Mouse (Mus musculus) midbrain, embryonic 15.5 days (tissue): ENCODE measurements at regions not wholly inside any gene's neighbourhood (a gene's known extent, or its start where the extent isn't known, plus 50 kb on each side); places are given as distances from the start of the nearest gene placed in this dataset.
"Not testable (repeated sequence)": the region's sequence is repeated elsewhere in the genome, so short reads cannot be mapped to it uniquely, and the experiment has no call there.

Experiments used
- ATAC-seq: fragments of 200-750 bp; cut with Nextera tagmentation; replicated peaks from 2 replicates; pipeline ENCODE4 v1.8.0; 2017; ENCODE audit warnings: moderate TSS enrichment
- H3K27ac ChIP-seq: fragments of 300-500 bp; sonication (generic); 2 replicates; pipeline ENCODE4 v1.5.1; 2015; ENCODE audit warnings: mild to moderate bottlenecking, inconsistent platforms
- H3K27me3 ChIP-seq: fragments of 300-500 bp; sonication (generic); replicated peaks from 2 replicates; pipeline ENCODE4 v1.6.1; 2015; ENCODE audit warnings: inconsistent platforms
- H3K36me3 ChIP-seq: fragments of 300-500 bp; sonication (generic); replicated peaks from 2 replicates; pipeline ENCODE4 v1.6.1; 2015; ENCODE audit warnings: inconsistent platforms
- H3K4me1 ChIP-seq: fragments of 300-500 bp; sonication (generic); 2 replicates; pipeline ENCODE4 v1.6.1; 2015; ENCODE audit warnings: inconsistent platforms
- H3K4me2 ChIP-seq: fragments of 300-500 bp; sonication (generic); 2 replicates; pipeline ENCODE4 v1.6.1; 2015; ENCODE audit warnings: inconsistent platforms, mild to moderate bottlenecking, moderate library complexity
- H3K4me3 ChIP-seq: fragments of 300-500 bp; sonication (generic); 2 replicates; pipeline ENCODE4 v1.5.1; 2015; ENCODE audit warnings: mild to moderate bottlenecking, inconsistent platforms
- H3K9ac ChIP-seq: fragments of 300-500 bp; sonication (generic); 2 replicates; pipeline ENCODE4 v1.6.1; 2015; ENCODE audit warnings: mild to moderate bottlenecking, inconsistent platforms
- H3K9me3 ChIP-seq: fragments of 300-500 bp; sonication (generic); 2 replicates; pipeline ENCODE4 v1.6.1; 2016; ENCODE audit warnings: inconsistent platforms
- WGBS: fragments of 180-500 bp; shearing (Covaris S2); methylation state at CpG from one replicate; pipeline ENCODE4 v1.1.7; 2015; ENCODE audit warnings: mixed read lengths; 5-methylcytosine and 5-hydroxymethylcytosine counted together

GRCm38 (mm10) chr16:93311644-93312043 is 292.2 kb downstream of the Setd4 start:
- no peak for ATAC-seq
- no peak overlapping the region for H3K4me2 ChIP-seq
- H3K4me3 ChIP-seq = no peak overlapping the region
- H3K9me3 ChIP-seq = no peaks in the 10 kb centered on the region
- no peaks in the 10 kb centered on the region for H3K27me3 ChIP-seq
- H3K36me3 ChIP-seq = no peaks in the 10 kb centered on the region
- H3K27ac ChIP-seq = no peak overlapping the region
- H3K9ac ChIP-seq = no peak overlapping the region
- WGBS = 80% methylated on average over 12 of the region's 12 CpGs
- H3K4me1 ChIP-seq = no peaks in the 10 kb centered on the region

GRCm38 (mm10) chr16:93308666-93309360 is 295.1 kb downstream of the Setd4 start:
- Histone ChIP-seq H3K4me2 (no peak overlapping the region), H3K27ac (no peak overlapping the region), H3K9ac (no peak overlapping the region), H3K4me1 (no peaks in the 10 kb centered on the region), H3K4me3 (no peak overlapping the region), H3K27me3 (no peaks in the 10 kb centered on the region), H3K9me3 (no peaks in the 10 kb centered on the region), H3K36me3 (no peaks in the 10 kb centered on the region)
- no peak for ATAC-seq
- WGBS = 88% methylated on average over 2 of the region's 2 CpGs

- Histone ChIP-seq H3K4me3 (no peak overlapping the region), H3K27me3 (no peaks in the 10 kb centered on the region), H3K9me3 (no peaks in the 10 kb centered on the region), H3K4me2 (no peak overlapping the region), H3K36me3 (no peaks in the 10 kb centered on the region), H3K4me1 (no peaks in the 10 kb centered on the region), H3K27ac (no peak overlapping the region), H3K9ac (no peak overlapping the region)
- WGBS = 94% methylated on average over 18 of the region's 18 CpGs
- ATAC-seq = no peak
Observed at GRCm38 (mm10) chr16:93306951-93307350, 296.9 kb downstream of the Setd4 start.

DNA sequence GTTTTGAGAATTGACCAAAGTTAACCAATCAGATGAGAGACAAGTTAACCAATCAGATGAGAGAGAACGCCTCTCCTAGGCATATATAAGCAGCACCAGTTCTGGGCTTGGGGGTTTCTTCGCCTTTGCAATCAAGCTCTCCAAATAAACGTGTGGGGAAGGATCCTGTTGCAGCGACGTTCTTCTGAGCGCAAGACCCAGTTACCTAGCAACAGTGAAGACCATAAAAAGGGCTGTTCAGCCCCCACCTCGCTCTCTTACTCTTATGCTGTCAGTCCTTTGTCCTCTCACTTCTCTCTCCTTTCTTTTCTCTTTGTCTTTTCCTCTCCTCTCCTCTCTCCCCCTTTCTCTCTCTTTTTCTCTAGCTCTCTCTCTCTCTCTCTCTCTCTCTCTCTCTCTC is 297.7 kb downstream of the Setd4 start:
- not testable (repeated sequence) for H3K9me3 ChIP-seq, H3K9ac ChIP-seq, H3K36me3 ChIP-seq, ATAC-seq, H3K27ac ChIP-seq, H3K27me3 ChIP-seq, H3K4me1 ChIP-seq, H3K4me2 ChIP-seq, H3K4me3 ChIP-seq
- WGBS = 45% methylated on average over 7 of the region's 7 CpGs

GRCm38 (mm10) chr16:93294430-93294829 is 309.4 kb downstream of the Setd4 start:
- Histone ChIP-seq H3K4me2 (no peak overlapping the region), H3K4me3 (no peak overlapping the region), H3K27ac (no peak overlapping the region), H3K9ac (no peak overlapping the region), H3K27me3 (no peaks in the 10 kb centered on the region), H3K4me1 (no peaks in the 10 kb centered on the region), H3K9me3 (no peaks in the 10 kb centered on the region), H3K36me3 (no peaks in the 10 kb centered on the region)
- 45% methylated on average over 5 of the region's 5 CpGs for WGBS
- ATAC-seq = no peak

- H3K9ac ChIP-seq = no peak overlapping the region
- no peaks in the 10 kb centered on the region for H3K36me3 ChIP-seq
- no peak for ATAC-seq
- no peak overlapping the region for H3K4me3 ChIP-seq
- no peak overlapping the region for H3K4me2 ChIP-seq
- H3K9me3 ChIP-seq = no peaks in the 10 kb centered on the region
- no peak overlapping the region for H3K27ac ChIP-seq
- no peaks in the 10 kb centered on the region for H3K4me1 ChIP-seq
- WGBS = 29% methylated on average over 13 of the region's 13 CpGs
- no peaks in the 10 kb centered on the region for H3K27me3 ChIP-seq
Observed at GRCm38 (mm10) chr16:93292965-93293653, 310.8 kb downstream of the Setd4 start.

DNA sequence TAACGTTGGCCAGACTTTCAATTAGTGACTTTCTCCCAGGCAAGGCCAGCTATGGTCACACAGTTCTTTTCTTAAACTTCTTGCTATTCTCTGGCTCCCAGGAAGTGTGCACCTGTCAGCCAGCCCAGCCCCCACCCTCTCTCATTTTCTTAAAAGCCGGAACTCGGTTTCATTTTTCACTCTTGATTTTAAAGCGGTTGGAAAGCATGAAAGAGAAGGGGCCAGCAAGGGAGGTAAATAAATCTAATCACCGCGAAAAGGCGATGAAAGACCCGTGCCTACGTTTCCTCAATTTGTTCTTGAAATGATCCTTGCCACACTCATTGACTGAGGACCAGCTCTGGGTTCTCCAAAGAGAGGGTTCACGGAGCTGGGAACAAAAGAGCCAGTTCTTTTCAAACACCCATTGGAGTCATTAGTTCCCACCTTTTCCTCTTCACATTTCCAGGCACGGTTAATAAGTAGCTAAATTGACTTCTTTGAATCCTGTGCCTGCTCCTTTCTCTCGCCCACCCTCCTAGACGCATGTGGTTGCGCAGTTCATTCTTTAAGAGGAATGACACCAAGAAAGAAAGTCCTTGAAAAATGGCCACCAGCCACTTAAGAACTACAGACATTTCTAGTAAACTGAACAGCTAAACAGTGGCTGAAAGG is 311.6 kb downstream of the Setd4 start:
- Histone ChIP-seq H3K27ac (no peak overlapping the region), H3K9ac (no peak overlapping the region), H3K4me1 (no peaks in the 10 kb centered on the region), H3K4me2 (no peak overlapping the region), H3K4me3 (no peak overlapping the region), H3K27me3 (no peaks in the 10 kb centered on the region), H3K36me3 (no peaks in the 10 kb centered on the region), H3K9me3 (no peaks in the 10 kb centered on the region)
- 33% methylated on average over 14 of the region's 14 CpGs for WGBS
- no peak for ATAC-seq

DNA sequence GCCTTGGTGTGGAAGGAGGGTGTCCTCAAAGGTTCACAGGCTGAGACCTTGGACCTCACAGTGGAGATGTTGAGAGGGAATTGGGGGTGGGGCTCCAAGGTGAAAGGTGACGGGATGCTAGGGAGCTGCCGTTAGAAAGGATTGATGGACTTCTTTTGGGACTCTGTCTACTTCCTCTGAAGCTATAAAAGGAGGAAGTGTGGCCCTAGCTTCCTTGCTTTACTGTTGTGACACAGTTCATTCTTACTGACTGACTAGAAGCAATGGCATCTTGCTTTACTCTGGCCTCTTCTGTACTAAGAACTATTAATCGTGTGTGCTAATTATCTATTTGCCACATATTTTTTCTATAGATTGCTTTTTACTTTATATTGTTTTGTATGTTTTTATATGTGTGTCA is 315.8 kb downstream of the Setd4 start:
- no peak overlapping the region for H3K4me3 ChIP-seq
- no peak overlapping the region for H3K9ac ChIP-seq
- no peaks in the 10 kb centered on the region for H3K36me3 ChIP-seq
- no peak overlapping the region for H3K4me2 ChIP-seq
- no peak overlapping the region for H3K27ac ChIP-seq
- ATAC-seq = no peak
- H3K27me3 ChIP-seq = no peaks in the 10 kb centered on the region
- no peaks in the 10 kb centered on the region for H3K9me3 ChIP-seq
- 78% methylated on average over 3 of the region's 3 CpGs for WGBS
- H3K4me1 ChIP-seq = no peaks in the 10 kb centered on the region

- Histone ChIP-seq H3K4me2 (no peak overlapping the region), H3K4me3 (no peak overlapping the region), H3K27me3 (no peaks in the 10 kb centered on the region), H3K36me3 (no peaks in the 10 kb centered on the region), H3K9me3 (no peaks in the 10 kb centered on the region), H3K4me1 (no peaks in the 10 kb centered on the region), H3K27ac (no peak overlapping the region), H3K9ac (no peak overlapping the region)
- no peak for ATAC-seq
- 84% methylated on average over 2 of the region's 2 CpGs for WGBS
Observed at GRCm38 (mm10) chr16:93287520-93287919, 316.3 kb downstream of the Setd4 start.

DNA sequence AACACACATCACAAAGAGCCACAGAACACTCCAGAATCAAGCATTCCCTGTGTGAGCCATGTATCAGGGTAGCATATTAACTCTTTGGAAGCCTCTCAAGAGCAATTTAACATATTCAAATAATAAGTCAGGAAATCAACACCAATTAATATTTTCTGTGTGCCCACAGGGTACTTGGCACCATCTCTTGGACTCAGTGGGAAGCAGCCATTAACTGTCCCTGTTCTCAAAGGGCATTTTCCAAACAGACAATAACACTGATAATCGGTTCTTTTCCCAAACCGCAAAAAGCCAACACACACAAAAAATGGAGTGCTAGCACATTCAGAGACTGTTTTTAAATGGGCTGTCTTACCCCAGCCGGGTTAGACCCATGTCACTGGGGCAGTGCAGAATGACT is 317.0 kb downstream of the Setd4 start:
- Histone ChIP-seq H3K27ac (no peak overlapping the region), H3K4me3 (no peak overlapping the region), H3K9ac (no peak overlapping the region), H3K9me3 (no peaks in the 10 kb centered on the region), H3K36me3 (no peaks in the 10 kb centered on the region), H3K4me2 (no peak overlapping the region), H3K4me1 (peaks cover 5% of the 10 kb centered on the region), H3K27me3 (no peaks in the 10 kb centered on the region)
- no peak for ATAC-seq
- WGBS = 77% methylated on average over 3 of the region's 3 CpGs

DNA sequence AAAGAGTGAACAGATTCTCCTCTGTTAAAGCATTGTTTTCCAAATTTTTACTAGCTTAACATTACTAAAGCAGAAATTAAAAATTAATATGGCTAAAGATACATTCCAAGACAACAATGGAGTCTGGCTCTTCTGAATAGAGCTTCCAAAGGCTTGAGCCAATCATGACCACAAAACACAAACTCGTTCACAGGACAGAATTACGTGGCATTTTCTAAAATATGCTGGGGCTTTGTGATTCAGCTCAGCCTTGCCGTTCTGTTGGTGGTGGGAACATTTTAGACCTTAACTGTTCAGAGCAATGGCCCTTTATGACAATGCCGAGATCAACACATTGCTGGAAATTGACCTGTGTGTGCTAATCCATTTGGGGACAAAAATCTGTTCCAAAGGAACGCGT is 318.7 kb downstream of the Setd4 start:
- no peaks in the 10 kb centered on the region for H3K36me3 ChIP-seq
- WGBS = 90% methylated on average over 6 of the region's 6 CpGs

DNA sequence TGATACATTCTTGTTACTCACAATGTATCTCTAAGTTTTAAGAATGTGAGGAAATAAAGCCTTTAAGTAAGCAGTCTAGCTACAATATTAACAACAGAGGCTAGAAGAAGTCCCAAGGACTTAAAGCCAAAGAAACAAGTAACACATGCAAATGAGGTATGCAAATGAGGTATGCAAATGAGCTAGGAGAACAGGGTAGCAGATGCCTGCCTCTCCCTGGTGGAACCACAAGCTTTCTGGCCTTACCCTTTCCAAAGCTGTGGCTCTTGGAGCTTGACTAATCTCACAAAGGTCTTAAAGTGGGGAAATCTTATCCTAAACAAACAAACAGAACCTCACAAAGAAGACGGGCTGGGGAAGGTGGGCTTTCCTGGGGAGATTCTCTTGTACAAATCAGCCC is 322.1 kb downstream of the Setd4 start:
- H3K36me3 ChIP-seq = no peaks in the 10 kb centered on the region
- H3K9ac ChIP-seq = no peak overlapping the region
- no peak; the same call in 1 of the 2 replicates for ATAC-seq
- H3K4me2 ChIP-seq = no peak overlapping the region
- no peaks in the 10 kb centered on the region for H3K9me3 ChIP-seq
- H3K4me1 ChIP-seq = peaks cover 7% of the 10 kb centered on the region
- WGBS = 18% methylated on average over 1 of the region's 1 CpGs
- H3K4me3 ChIP-seq = no peak overlapping the region
- H3K27ac ChIP-seq = no peak overlapping the region
- H3K27me3 ChIP-seq = no peaks in the 10 kb centered on the region

More for the DNA sequence above, 318.7 kb downstream of the Setd4 start:
- Histone ChIP-seq H3K9ac (no peak overlapping the region), H3K27me3 (no peaks in the 10 kb centered on the region), H3K4me3 (no peak overlapping the region), H3K9me3 (no peaks in the 10 kb centered on the region), H3K4me2 (no peak overlapping the region), H3K4me1 (peaks cover 7% of the 10 kb centered on the region), H3K27ac (no peak overlapping the region)
- ATAC-seq = no peak

DNA sequence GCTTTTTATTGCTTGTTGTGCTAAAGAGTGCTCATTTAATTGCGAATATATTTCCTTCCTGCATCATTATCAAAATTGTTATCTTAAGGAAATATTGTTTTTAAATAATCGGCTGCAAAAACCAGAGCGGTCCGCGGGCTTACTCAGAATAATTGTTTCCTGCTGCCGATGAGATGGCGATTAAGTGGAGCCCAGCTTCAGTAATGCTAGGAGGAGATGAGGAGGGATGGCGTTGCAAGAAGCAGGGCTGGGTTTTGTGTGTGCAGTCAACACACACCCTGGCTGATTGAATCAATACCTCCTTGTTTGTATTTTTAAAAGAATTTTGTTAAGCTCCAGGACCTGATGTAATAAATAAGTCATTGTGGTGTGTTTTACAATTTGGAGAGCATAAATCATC is 331.2 kb downstream of the Setd4 start:
- H3K27ac ChIP-seq = no peak overlapping the region
- H3K27me3 ChIP-seq = no peaks in the 10 kb centered on the region
- no peak for ATAC-seq
- peaks cover 6% of the 10 kb centered on the region; the same call in 1 of the 2 replicates for H3K4me1 ChIP-seq
- H3K36me3 ChIP-seq = no peaks in the 10 kb centered on the region
- no peaks in the 10 kb centered on the region for H3K9me3 ChIP-seq
- H3K9ac ChIP-seq = no peak overlapping the region
- H3K4me3 ChIP-seq = no peak overlapping the region
- no peak overlapping the region for H3K4me2 ChIP-seq
- 68% methylated on average over 8 of the region's 8 CpGs for WGBS
